Mouse (Mus musculus): ENCODE results near the gene Zfp719. TPM values are rescaled to one million over a fixed set of nuclear protein-coding genes. Genes with fewer than 3 reads are reported as not detected.

The Zfp719 gene
- total and polyA plus RNA-seq, 3 experiments = 3.5 to 9.8 (median 5.8) TPM

- no peak for DNase-seq (ENCODE audit: extremely low read depth)
- peaks cover 10 to 19% of the 10 kb centered on the region in 2 experiments for H3K4me1 ChIP-seq (ENCODE audit: control insufficient read depth in 1 of 2, insufficient read depth in 2 of 2)
- no peak overlapping the region for H3K4me2 ChIP-seq (ENCODE audit: insufficient read depth, low read depth, poor library complexity, severe bottlenecking)
- no peak overlapping the region for H3K27ac ChIP-seq (ENCODE audit: insufficient read depth, low read depth)
- no peaks in the 10 kb centered on the region for H3K27me3 ChIP-seq (replicated peaks)
- TF ChIP-seq MXI1 (IDR thresholded peaks at IDR 0.05; ENCODE audit: low read depth, low read length) = no peak
- TF ChIP-seq ELF1 (IDR thresholded peaks at IDR 0.05; ENCODE audit: low read depth, low read length) = no peak
- TF ChIP-seq USF1 (IDR thresholded peaks at IDR 0.05; ENCODE audit: low read depth, low read length) = no peak
- TF ChIP-seq SMC3 (IDR thresholded peaks at IDR 0.05; ENCODE audit: low read depth, low read length) = no peak
- TF ChIP-seq BHLHE40 (IDR thresholded peaks at IDR 0.05; ENCODE audit: low read depth, low read length) = no peak
- no peak for TF ChIP-seq RAD21 (IDR thresholded peaks at IDR 0.05; ENCODE audit: low read depth, low read length)
- TF ChIP-seq NELFE (IDR thresholded peaks at IDR 0.05; ENCODE audit: low read depth, low read length) = no peak
- TF ChIP-seq CHD1 (IDR thresholded peaks at IDR 0.05; ENCODE audit: low read depth, low read length) = no peak
- no peak for TF ChIP-seq ETS1 (conservative IDR thresholded peaks at IDR 0.05; ENCODE audit: low read depth, low read length)
- no peak for TF ChIP-seq IRF4 (IDR thresholded peaks at IDR 0.05; ENCODE audit: low read depth, low read length)
- no peak for TF ChIP-seq POLR2AphosphoS2 (IDR thresholded peaks at IDR 0.05; ENCODE audit: low read depth, low read length)
- dilution Hi-C loops (cut with MboI; ENCODE audit: extremely low pct_ligation_motif_present, extremely low pct_unique_long_range_greater_than_20kb, low sequenced_read_pairs) (no loop called here), in situ Hi-C loops (cut with MboI; ENCODE audit: low pct_ligation_motif_present, low pct_unique_long_range_greater_than_20kb, low sequenced_read_pairs) (no loop called here)
- no peak overlapping the region for H3K4me3 ChIP-seq (replicated peaks in 1 of 3; ENCODE audit: low read depth in 2 of 3, low read length in 2 of 3, poor library complexity in 1 of 3)
- H3K36me3 ChIP-seq (replicated peaks in 1 of 2; ENCODE audit: control insufficient read depth in 1 of 2, insufficient read depth in 1 of 2, low read length in 1 of 2) = no peaks in the 10 kb centered on the region
- H3K9ac ChIP-seq (ENCODE audit: insufficient read depth, low read depth) = no peak overlapping the region
- no peaks in the 10 kb centered on the region for H3K9me3 ChIP-seq (replicated peaks; ENCODE audit: low read length)
- H3K79me2 ChIP-seq (replicated peaks; ENCODE audit: control insufficient read depth, extremely low read depth, insufficient read depth, poor library complexity, severe bottlenecking) = no peaks in the 10 kb centered on the region
Observed at GRCm38 (mm10) chr7:43623819-43624218, 44.4 kb downstream of the Zfp719 start.

GRCm38 (mm10) chr7:43625065-43625464, 45.7 kb downstream of the Zfp719 start:
- TF ChIP-seq MXI1 (IDR thresholded peaks at IDR 0.05; ENCODE audit: low read depth, low read length) (no peak), TBP (conservative IDR thresholded peaks at IDR 0.05; ENCODE audit: low read depth, low read length) (no peak), BHLHE40 (IDR thresholded peaks at IDR 0.05; ENCODE audit: low read depth, low read length) (no peak), MEF2A (IDR thresholded peaks at IDR 0.05; ENCODE audit: borderline replicate concordance, low read depth, low read length) (no peak), USF1 (IDR thresholded peaks at IDR 0.05; ENCODE audit: low read depth, low read length) (no peak), KAT2A (IDR thresholded peaks at IDR 0.05; ENCODE audit: insufficient replicate concordance, low read length) (no peak), CHD1 (IDR thresholded peaks at IDR 0.05; ENCODE audit: low read depth, low read length) (no peak), ZNF384 (IDR thresholded peaks at IDR 0.05; ENCODE audit: low read depth, low read length) (no peak), UBTF (IDR thresholded peaks at IDR 0.05; ENCODE audit: low read depth, low read length) (no peak), PAX5 (IDR thresholded peaks at IDR 0.05; ENCODE audit: low read length) (no peak), POLR2AphosphoS2 (IDR thresholded peaks at IDR 0.05; ENCODE audit: low read depth, low read length) (no peak), MAZ (IDR thresholded peaks at IDR 0.05; ENCODE audit: low read depth, low read length) (no peak), EP300 (IDR thresholded peaks at IDR 0.05; ENCODE audit: low read length) (no peak)
- H3K9ac ChIP-seq (ENCODE audit: insufficient read depth, low read depth) = no peak overlapping the region
- no peaks in the 10 kb centered on the region for H3K36me3 ChIP-seq (replicated peaks in 1 of 2; ENCODE audit: control insufficient read depth in 1 of 2, insufficient read depth in 1 of 2, low read length in 1 of 2)
- peaks cover 10 to 19% of the 10 kb centered on the region in 2 experiments for H3K4me1 ChIP-seq (ENCODE audit: control insufficient read depth in 1 of 2, insufficient read depth in 2 of 2)
- H3K27me3 ChIP-seq (replicated peaks) = no peaks in the 10 kb centered on the region
- DNase-seq (ENCODE audit: extremely low read depth) = peak; percentile 27
- no peak overlapping the region for H3K4me2 ChIP-seq (ENCODE audit: insufficient read depth, low read depth, poor library complexity, severe bottlenecking)
- in situ Hi-C loops (cut with MboI; ENCODE audit: low pct_ligation_motif_present, low pct_unique_long_range_greater_than_20kb, low sequenced_read_pairs) = no loop called here
- H3K79me2 ChIP-seq (replicated peaks; ENCODE audit: control insufficient read depth, extremely low read depth, insufficient read depth, poor library complexity, severe bottlenecking) = no peaks in the 10 kb centered on the region
- no peak overlapping the region for H3K4me3 ChIP-seq (replicated peaks in 1 of 3; ENCODE audit: low read depth in 2 of 3, low read length in 2 of 3, poor library complexity in 1 of 3)
- dilution Hi-C loops (cut with MboI; ENCODE audit: extremely low pct_ligation_motif_present, extremely low pct_unique_long_range_greater_than_20kb, low sequenced_read_pairs) = no loop called here
- H3K27ac ChIP-seq (ENCODE audit: insufficient read depth, low read depth) = no peak overlapping the region
- no peaks in the 10 kb centered on the region for H3K9me3 ChIP-seq (replicated peaks; ENCODE audit: low read length)

All from CH12.LX (cell line).